Mouse (Mus musculus): ENCODE results near the gene Ptpn4.

- TF ChIP-seq CTCF (IDR thresholded peaks at IDR 0.05; ENCODE audit: low read depth) (no peak), EP300 (IDR thresholded peaks at IDR 0.05; ENCODE audit: low read depth) (no peak)
Measured at GRCm38 (mm10) chr1:119836479-119837015, 866 bp downstream of the Ptpn4 start.

Data from heart, postnatal 0 days (tissue).